Mouse (Mus musculus) neutrophil, adult 5-6 weeks (primary cell): Measurements from ENCODE around the gene Tbl1x. TPM values are rescaled to one million over a fixed set of nuclear protein-coding genes. Genes with fewer than 3 reads are reported as not detected.

Source experiments
- ATAC-seq: fragments of 151-379, 151-347 bp; 2 replicates; pipeline ENCODE4 v1.8.0; 2017; ENCODE audit warnings: mild to moderate bottlenecking, moderate TSS enrichment; ENCODE audit not compliant: insufficient number of reproducible peaks, poor library complexity, low FRiP score, severe bottlenecking; ENCODE audit errors: extremely low read depth
- total RNA-seq: library from RNA; stranded (forward); fragments of 200-1000 nt; gene quantifications from 2 replicates; pipeline ENCODE4 v1.2.3, GENCODE M21; 2017

The Tbl1x gene
- total RNA-seq, 1 experiment from 2014 or later = 28.2 TPM

DNA sequence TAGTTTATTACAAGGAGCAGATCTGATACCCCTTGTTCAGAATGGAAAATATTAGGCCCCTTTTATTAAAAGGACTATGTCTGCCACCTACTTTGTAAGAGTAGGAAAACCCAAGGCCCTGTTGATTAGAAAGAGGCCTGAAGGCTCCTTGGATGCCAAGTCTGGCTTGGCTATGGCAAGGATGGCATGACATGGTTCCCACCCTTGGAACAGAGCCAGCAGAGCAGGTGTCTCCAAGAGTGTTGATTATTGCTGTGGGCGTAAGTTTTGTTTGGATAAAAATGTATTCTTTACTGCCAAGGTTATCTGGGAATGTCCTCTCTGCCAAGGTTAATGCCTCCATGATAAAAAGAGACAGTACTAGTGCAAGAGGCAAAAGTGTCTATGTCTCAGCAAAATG, 156.1 kb downstream of the Tbl1x start:
- ATAC-seq = no peak

GRCm38 (mm10) chrX:77667441-77667840, 156.6 kb downstream of the Tbl1x start:
- no peak for ATAC-seq

DNA sequence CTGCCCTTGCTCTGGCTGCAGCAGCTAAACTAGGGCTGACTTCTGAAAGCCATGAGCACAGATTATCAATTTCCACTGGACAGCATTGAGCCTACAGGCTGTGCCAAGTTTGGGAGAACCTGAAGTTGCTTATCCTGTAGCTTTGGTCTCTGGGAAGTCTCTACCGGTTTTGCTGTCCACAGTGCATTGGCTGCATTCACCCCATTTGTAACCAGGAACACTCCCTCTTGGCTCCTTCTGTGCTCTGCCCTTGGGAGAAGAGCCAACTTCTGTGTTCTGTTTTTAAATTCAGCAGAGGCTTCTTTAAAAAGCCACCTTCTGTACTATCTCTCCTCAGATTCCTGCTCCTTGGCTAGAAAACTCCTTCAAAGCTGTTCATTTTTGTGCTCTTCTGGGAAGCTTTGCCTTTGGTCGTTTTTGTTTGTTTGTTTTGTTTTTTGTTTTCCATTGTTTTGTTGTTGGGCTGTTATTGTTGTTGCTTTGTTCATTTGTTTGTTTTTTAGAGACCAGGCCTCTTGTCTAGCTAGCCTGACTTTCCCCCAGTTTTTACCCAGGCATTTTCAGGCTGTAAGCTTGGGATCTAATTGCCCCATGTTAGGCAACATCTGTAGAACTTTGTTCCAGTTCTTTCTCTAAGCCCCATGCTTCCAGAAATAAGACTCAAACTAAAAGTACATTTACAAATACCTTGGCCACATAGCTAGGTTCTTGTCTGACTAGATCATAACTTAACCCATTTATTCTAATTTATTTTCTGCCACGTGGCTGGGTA, 159.2 kb downstream of the Tbl1x start:
- ATAC-seq = no peak
